Mouse (Mus musculus) hindbrain, embryonic 10.5 days (tissue): ENCODE data around the gene Zbtb20. TPM values are rescaled to one million over a fixed set of nuclear protein-coding genes. Genes with fewer than 3 reads are reported as not detected.

ENCODE experiments used
- DNase-seq: peaks from one replicate; pipeline ENCODE4 v3.0.0-alpha.2; 2017; ENCODE audit warnings: low spot score
- H3K27ac ChIP-seq: fragments of 300-500 bp; sonication (generic); 2 replicates; pipeline ENCODE4 v1.5.1; 2016; ENCODE audit warnings: mild to moderate bottlenecking, moderate library complexity
- H3K27me3 ChIP-seq: fragments of 300-500 bp; sonication (generic); 2 replicates; pipeline ENCODE4 v1.6.1; 2016; ENCODE audit warnings: mild to moderate bottlenecking; ENCODE audit not compliant: poor library complexity, insufficient read depth, severe bottlenecking
- H3K36me3 ChIP-seq: fragments of 300-500 bp; sonication (generic); 2 replicates; pipeline ENCODE4 v1.6.1; 2016; ENCODE audit warnings: mild to moderate bottlenecking, moderate library complexity
- H3K4me1 ChIP-seq: fragments of 300-500 bp; sonication (generic); replicated peaks from 2 replicates; pipeline ENCODE4 v1.6.1; 2016; ENCODE audit warnings: mild to moderate bottlenecking
- H3K4me3 ChIP-seq: fragments of 300-500 bp; sonication (generic); 2 replicates; pipeline ENCODE4 v1.5.1; 2016; ENCODE audit warnings: mild to moderate bottlenecking, moderate library complexity
- H3K9me3 ChIP-seq: fragments of 300-500 bp; sonication (generic); 2 replicates; pipeline ENCODE4 v1.6.1; 2016; ENCODE audit warnings: mild to moderate bottlenecking, moderate library complexity
- WGBS: fragments of 180-500 bp; shearing (Covaris S2); methylation state at CpG from one replicate; pipeline ENCODE4 v1.1.7; 2016; 5-methylcytosine and 5-hydroxymethylcytosine counted together
- polyA plus RNA-seq: library from polyadenylated mRNA; unstranded; fragments of >200 nt; fragmentation: Nextera tagmentation; extraction: Ambion mirVana; gene quantifications from 2 replicates; pipeline ENCODE4 v1.2.1, GENCODE M21; 2016

Zbtb20 gene
- polyA plus RNA-seq, 1 experiment from 2014 or later: 41.3 TPM

- Histone ChIP-seq H3K4me3 (no peak overlapping the region), H3K9me3 (no peaks in the 10 kb centered on the region), H3K27ac (no peak overlapping the region), H3K4me1 (no peaks in the 10 kb centered on the region), H3K36me3 (no peaks in the 10 kb centered on the region), H3K27me3 (no peaks in the 10 kb centered on the region)
- DNase-seq: no peak
- 80% methylated on average over 8 of the region's 8 CpGs for WGBS
Measured at GRCm38 (mm10) chr16:43456446-43457172, 580.9 kb downstream of the Zbtb20 start.

- Histone ChIP-seq H3K27me3 (no peaks in the 10 kb centered on the region), H3K9me3 (no peaks in the 10 kb centered on the region), H3K4me3 (no peak overlapping the region), H3K4me1 (peaks cover 11% of the 10 kb centered on the region), H3K36me3 (no peaks in the 10 kb centered on the region), H3K27ac (no peak overlapping the region)
- 86% methylated on average over 8 of the region's 8 CpGs for WGBS
- no peak for DNase-seq
Measured at GRCm38 (mm10) chr16:43457814-43458213, 582.1 kb downstream of the Zbtb20 start.

GRCm38 (mm10) chr16:43458726-43459223 is 583.1 kb downstream of the Zbtb20 start:
- Histone ChIP-seq H3K4me3 (no peak overlapping the region), H3K27ac (no peak overlapping the region), H3K4me1 (peaks cover 21% of the 10 kb centered on the region), H3K27me3 (no peaks in the 10 kb centered on the region), H3K9me3 (no peaks in the 10 kb centered on the region), H3K36me3 (no peaks in the 10 kb centered on the region)
- no peak for DNase-seq
- WGBS: 81% methylated on average over 7 of the region's 7 CpGs

- Histone ChIP-seq H3K27me3 (no peaks in the 10 kb centered on the region), H3K4me1 (peaks cover 34% of the 10 kb centered on the region), H3K27ac (no peak overlapping the region), H3K9me3 (no peaks in the 10 kb centered on the region), H3K36me3 (no peaks in the 10 kb centered on the region), H3K4me3 (no peak overlapping the region)
- WGBS: 74% methylated on average over 3 of the region's 3 CpGs
- DNase-seq: no peak
Measured at GRCm38 (mm10) chr16:43461745-43462378, 586.2 kb downstream of the Zbtb20 start.

GRCm38 (mm10) chr16:43462470-43463455 is 587.1 kb downstream of the Zbtb20 start:
- Histone ChIP-seq H3K36me3 (no peaks in the 10 kb centered on the region), H3K4me3 (no peak overlapping the region), H3K27me3 (no peaks in the 10 kb centered on the region), H3K27ac (peak overlapping the region; percentile 82), H3K9me3 (no peaks in the 10 kb centered on the region), H3K4me1 (peaks cover 34% of the 10 kb centered on the region)
- DNase-seq: peak; percentile 47
- 49% methylated on average over 11 of the region's 11 CpGs for whole genome bisulfite sequencing

- Histone ChIP-seq H3K27ac (peak overlapping the region; percentile 82), H3K9me3 (no peaks in the 10 kb centered on the region), H3K4me1 (peaks cover 34% of the 10 kb centered on the region), H3K27me3 (no peaks in the 10 kb centered on the region), H3K4me3 (no peak overlapping the region), H3K36me3 (no peaks in the 10 kb centered on the region)
- 60% methylated on average over 13 of the region's 13 CpGs for WGBS
- no peak for DNase-seq
Measured at GRCm38 (mm10) chr16:43463684-43464475, 588.2 kb downstream of the Zbtb20 start.

GRCm38 (mm10) chr16:43464476-43465080 is 588.9 kb downstream of the Zbtb20 start:
- WGBS: 72% methylated on average over 10 of the region's 10 CpGs
- Histone ChIP-seq H3K27ac (peak overlapping the region; percentile 82), H3K36me3 (no peaks in the 10 kb centered on the region), H3K4me1 (peaks cover 34% of the 10 kb centered on the region), H3K4me3 (no peak overlapping the region), H3K9me3 (no peaks in the 10 kb centered on the region), H3K27me3 (no peaks in the 10 kb centered on the region)
- no peak for DNase-seq

GRCm38 (mm10) chr16:43465368-43465839 is 589.7 kb downstream of the Zbtb20 start:
- no peaks in the 10 kb centered on the region for H3K9me3 ChIP-seq
- H3K4me3 ChIP-seq: no peak overlapping the region
- DNase-seq: no peak
- no peaks in the 10 kb centered on the region for H3K27me3 ChIP-seq
- H3K27ac ChIP-seq: peak overlapping the region; percentile 40; the same call in 1 of the 2 replicates
- no peaks in the 10 kb centered on the region for H3K36me3 ChIP-seq
- WGBS: 78% methylated on average over 3 of the region's 3 CpGs
- H3K4me1 ChIP-seq: peaks cover 34% of the 10 kb centered on the region

GRCm38 (mm10) chr16:43465921-43466748 is 590.5 kb downstream of the Zbtb20 start:
- Histone ChIP-seq H3K4me3 (no peak overlapping the region), H3K27ac (no peak overlapping the region), H3K4me1 (peaks cover 34% of the 10 kb centered on the region), H3K36me3 (no peaks in the 10 kb centered on the region), H3K27me3 (no peaks in the 10 kb centered on the region), H3K9me3 (no peaks in the 10 kb centered on the region)
- WGBS: 89% methylated on average over 9 of the region's 9 CpGs
- DNase-seq: no peak

- WGBS: 89% methylated on average over 2 of the region's 2 CpGs
- H3K27me3 ChIP-seq: no peaks in the 10 kb centered on the region
- no peaks in the 10 kb centered on the region for H3K9me3 ChIP-seq
- H3K36me3 ChIP-seq: no peaks in the 10 kb centered on the region
- H3K27ac ChIP-seq: no peak overlapping the region
- H3K4me1 ChIP-seq: peaks cover 33% of the 10 kb centered on the region
- no peak overlapping the region for H3K4me3 ChIP-seq
- no peak for DNase-seq
Measured at GRCm38 (mm10) chr16:43466749-43467065, 591.0 kb downstream of the Zbtb20 start.

GRCm38 (mm10) chr16:43471060-43471459 is 595.4 kb downstream of the Zbtb20 start:
- Histone ChIP-seq H3K4me3 (no peak overlapping the region), H3K4me1 (no peaks in the 10 kb centered on the region), H3K36me3 (no peaks in the 10 kb centered on the region), H3K27ac (no peak overlapping the region), H3K9me3 (no peaks in the 10 kb centered on the region), H3K27me3 (no peaks in the 10 kb centered on the region)
- DNase-seq: no peak
- WGBS: 88% methylated on average over 3 of the region's 3 CpGs
